Mouse (Mus musculus) limb, embryonic 14.5 days (tissue): ENCODE results near the gene Peg10. TPM values are rescaled to one million over a fixed set of nuclear protein-coding genes. Genes with fewer than 3 reads are reported as not detected.
"Not testable (repeated sequence)": the region's sequence is repeated elsewhere in the genome, so short reads cannot be mapped to it uniquely, and the experiment has no call there.

Source experiments
- ATAC-seq: fragments of 200-750 bp; cut with Nextera tagmentation; 2 replicates; pipeline ENCODE4 v1.8.0; 2017; ENCODE audit warnings: low read depth, moderate number of reproducible peaks, moderate TSS enrichment; ENCODE audit not compliant: low FRiP score
- DNase-seq: peaks from one replicate; pipeline ENCODE4 v3.0.0-alpha.2; 2015; ENCODE audit warnings: low spot score
- H3K27ac ChIP-seq: fragments of 300-500 bp; sonication (generic); replicated peaks from 2 replicates; pipeline ENCODE4 v1.5.1; 2014; ENCODE audit warnings: low read depth, mild to moderate bottlenecking, low read length, moderate library complexity, mixed read lengths
- H3K27me3 ChIP-seq: fragments of 300-500 bp; sonication (generic); 2 replicates; pipeline ENCODE4 v1.6.1; 2014; ENCODE audit warnings: low read length, mixed read lengths; ENCODE audit not compliant: control insufficient read depth, insufficient read depth
- H3K36me3 ChIP-seq: fragments of 300-500 bp; sonication (generic); 2 replicates; pipeline ENCODE4 v1.6.1; 2014; ENCODE audit warnings: mild to moderate bottlenecking, low read length, moderate library complexity, mixed read lengths; ENCODE audit not compliant: control insufficient read depth, insufficient read depth
- H3K4me1 ChIP-seq: fragments of 300-500 bp; sonication (generic); 2 replicates; pipeline ENCODE4 v1.6.1; 2014; ENCODE audit warnings: antibody characterized with exemption, low read length, mixed read lengths; ENCODE audit not compliant: control insufficient read depth, insufficient read depth
- H3K4me2 ChIP-seq: fragments of 300-500 bp; sonication (generic); replicated peaks from 2 replicates; pipeline ENCODE4 v1.6.1; 2014; ENCODE audit warnings: low read depth, mild to moderate bottlenecking, low read length, moderate library complexity; ENCODE audit not compliant: severe bottlenecking
- H3K4me3 ChIP-seq: fragments of 300-500 bp; sonication (generic); replicated peaks from 2 replicates; pipeline ENCODE4 v1.5.1; 2014; ENCODE audit warnings: low read length
- H3K9ac ChIP-seq: fragments of 300-500 bp; sonication (generic); 2 replicates; pipeline ENCODE4 v1.6.1; 2014; ENCODE audit warnings: mild to moderate bottlenecking, low read depth, low read length, moderate library complexity; ENCODE audit not compliant: severe bottlenecking
- H3K9me3 ChIP-seq: fragments of 300-500 bp; sonication (generic); 2 replicates; pipeline ENCODE4 v1.6.1; 2016; ENCODE audit warnings: low read length; ENCODE audit not compliant: control insufficient read depth
- POLR2A ChIP-seq: fragments of 200-500 bp; IDR thresholded peaks from 2 replicates; pipeline ENCODE4 v1.8.0; 2012; ENCODE audit warnings: inconsistent platforms, mild to moderate bottlenecking, moderate library complexity, borderline replicate concordance; ENCODE audit not compliant: insufficient read depth, insufficient read length; ENCODE audit errors: extremely low read depth
- WGBS: fragments of 180-500 bp; shearing (Covaris S2); extraction: QIAGEN DNeasy Blood & Tissue Kit; methylation state at CpG from one replicate; pipeline ENCODE4 v1.1.7; 2014; 5-methylcytosine and 5-hydroxymethylcytosine counted together
- polyA plus RNA-seq, 2 experiments: library from polyadenylated mRNA; depleted of rRNA in 1 of 2; stranded (reverse) in 1 of 2; unstranded in 1 of 2; fragments of >200 nt; fragmentation: Nextera tagmentation in 1 of 2; extraction: Ambion mirVana in 1 of 2; gene quantifications; 2 replicates each; pipeline versions ENCODE4 v1.2.1 to v1.2.3; 2012 to 2014

The Peg10 gene
- polyA plus RNA-seq, 2 experiments = 13.8 to 138 TPM

GRCm38 (mm10) chr6:4748506-4748961 is 1.4 kb downstream of the Peg10 start:
- H3K9me3 ChIP-seq = peaks cover 28% of the 10 kb centered on the region; the same call in 1 of the 2 replicates
- no peak for DNase-seq
- peak overlapping the region; percentile 48 for H3K4me2 ChIP-seq
- 43% methylated on average over 15 of the region's 15 CpGs for WGBS
- H3K27me3 ChIP-seq = no peaks in the 10 kb centered on the region
- H3K4me3 ChIP-seq = peak overlapping the region; percentile 49
- ATAC-seq = peak; percentile 17; the same call in 1 of the 2 replicates
- peak overlapping the region; percentile 52; the same call in 1 of the 2 replicates for H3K27ac ChIP-seq
- 0 out of 2 replicates have a peak, but pooled peaks have one; percentile 3 for TF ChIP-seq POLR2A
- no peaks in the 10 kb centered on the region for H3K4me1 ChIP-seq
- H3K9ac ChIP-seq = peak overlapping the region; percentile 38; the same call in 1 of the 2 replicates
- no peaks in the 10 kb centered on the region for H3K36me3 ChIP-seq

GRCm38 (mm10) chr6:4749091-4749490 is 2.0 kb downstream of the Peg10 start:
- peak overlapping the region; percentile 48 for H3K4me2 ChIP-seq
- H3K27me3 ChIP-seq = no peaks in the 10 kb centered on the region
- no peak overlapping the region for H3K9ac ChIP-seq
- H3K9me3 ChIP-seq = peaks cover 28% of the 10 kb centered on the region; the same call in 1 of the 2 replicates
- H3K36me3 ChIP-seq = no peaks in the 10 kb centered on the region; the same call in 1 of the 2 replicates
- DNase-seq (peak; percentile 94), ATAC-seq (peak; percentile 92)
- no peaks in the 10 kb centered on the region for H3K4me1 ChIP-seq
- WGBS = 56% methylated on average over 20 of the region's 22 CpGs
- no peak overlapping the region for H3K27ac ChIP-seq
- peak overlapping the region; percentile 49 for H3K4me3 ChIP-seq
- TF ChIP-seq POLR2A = no peak

- Histone ChIP-seq H3K27ac (no peak overlapping the region), H3K4me3 (no peak overlapping the region), H3K9me3 (peaks cover 42% of the 10 kb centered on the region), H3K9ac (no peak overlapping the region), H3K4me2 (no peak overlapping the region), H3K27me3 (no peaks in the 10 kb centered on the region), H3K36me3 (peaks cover 4% of the 10 kb centered on the region; the same call in 1 of the 2 replicates), H3K4me1 (no peaks in the 10 kb centered on the region)
- 23% methylated on average over 4 of the region's 4 CpGs for WGBS
- ATAC-seq (no peak), DNase-seq (no peak)
- TF ChIP-seq POLR2A = no peak
Measured at GRCm38 (mm10) chr6:4751355-4751754, 4.2 kb downstream of the Peg10 start.

GRCm38 (mm10) chr6:4754286-4754685 is 7.2 kb downstream of the Peg10 start:
- H3K4me1 ChIP-seq = no peaks in the 10 kb centered on the region
- H3K4me2 ChIP-seq = no peak overlapping the region
- DNase-seq = no peak
- no peak for TF ChIP-seq POLR2A
- no peak overlapping the region for H3K4me3 ChIP-seq
- peaks cover 4% of the 10 kb centered on the region for H3K36me3 ChIP-seq
- no peaks in the 10 kb centered on the region for H3K27me3 ChIP-seq
- ATAC-seq = no peak
- H3K9ac ChIP-seq = no peak overlapping the region
- 93% methylated on average over 10 of the region's 10 CpGs for WGBS
- H3K27ac ChIP-seq = no peak overlapping the region
- peaks cover 15% of the 10 kb centered on the region for H3K9me3 ChIP-seq

- H3K36me3 ChIP-seq = peaks cover 4% of the 10 kb centered on the region
- H3K4me1 ChIP-seq = no peaks in the 10 kb centered on the region
- H3K4me2 ChIP-seq = no peak overlapping the region
- 92% methylated on average over 16 of the region's 16 CpGs for WGBS
- TF ChIP-seq POLR2A = no peak
- DNase-seq (no peak), ATAC-seq (no peak)
- no peaks in the 10 kb centered on the region for H3K27me3 ChIP-seq
- no peak overlapping the region for H3K9ac ChIP-seq
- no peak overlapping the region for H3K4me3 ChIP-seq
- H3K9me3 ChIP-seq = peaks cover 15% of the 10 kb centered on the region
- no peak overlapping the region for H3K27ac ChIP-seq
Measured at GRCm38 (mm10) chr6:4754886-4755285, 7.8 kb downstream of the Peg10 start.

GRCm38 (mm10) chr6:4761415-4762142 is 14.5 kb downstream of the Peg10 start:
- H3K36me3 ChIP-seq, H3K4me1 ChIP-seq, H3K27me3 ChIP-seq, H3K4me3 ChIP-seq, DNase-seq, H3K9me3 ChIP-seq, ATAC-seq, H3K27ac ChIP-seq, H3K4me2 ChIP-seq, H3K9ac ChIP-seq: not testable (repeated sequence)
- WGBS = 28% methylated on average over 3 of the region's 3 CpGs
